Mouse (Mus musculus) cerebellum, adult 11-12 months (tissue): ENCODE measurements around the gene Gprin1.

ENCODE experiments used
- DNase-seq: peaks from one replicate; pipeline ENCODE4 v3.0.0; 2022

Gprin1 gene

DNA sequence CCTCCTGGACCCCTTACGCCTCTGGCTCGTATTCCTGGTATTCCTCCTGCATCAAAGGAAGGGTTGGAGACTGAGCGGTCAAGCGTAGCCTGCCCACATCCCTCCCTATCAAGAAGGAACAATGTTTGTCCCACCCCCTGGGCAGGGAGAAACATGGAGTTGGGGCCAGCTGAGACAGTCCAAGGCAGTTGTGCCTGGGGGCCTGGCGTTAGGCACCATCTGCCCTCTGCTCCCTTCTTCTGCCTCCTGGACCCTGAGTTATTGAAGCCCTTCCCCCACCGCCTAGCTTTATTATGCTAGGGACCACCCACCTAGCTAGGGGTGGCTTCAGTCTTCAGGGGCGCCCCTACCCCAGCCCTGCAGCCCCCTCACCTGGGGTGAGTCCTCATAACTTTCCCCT lies 9.8 kb upstream of the Gprin1 start:
- DNase-seq: peak; percentile 77

DNA sequence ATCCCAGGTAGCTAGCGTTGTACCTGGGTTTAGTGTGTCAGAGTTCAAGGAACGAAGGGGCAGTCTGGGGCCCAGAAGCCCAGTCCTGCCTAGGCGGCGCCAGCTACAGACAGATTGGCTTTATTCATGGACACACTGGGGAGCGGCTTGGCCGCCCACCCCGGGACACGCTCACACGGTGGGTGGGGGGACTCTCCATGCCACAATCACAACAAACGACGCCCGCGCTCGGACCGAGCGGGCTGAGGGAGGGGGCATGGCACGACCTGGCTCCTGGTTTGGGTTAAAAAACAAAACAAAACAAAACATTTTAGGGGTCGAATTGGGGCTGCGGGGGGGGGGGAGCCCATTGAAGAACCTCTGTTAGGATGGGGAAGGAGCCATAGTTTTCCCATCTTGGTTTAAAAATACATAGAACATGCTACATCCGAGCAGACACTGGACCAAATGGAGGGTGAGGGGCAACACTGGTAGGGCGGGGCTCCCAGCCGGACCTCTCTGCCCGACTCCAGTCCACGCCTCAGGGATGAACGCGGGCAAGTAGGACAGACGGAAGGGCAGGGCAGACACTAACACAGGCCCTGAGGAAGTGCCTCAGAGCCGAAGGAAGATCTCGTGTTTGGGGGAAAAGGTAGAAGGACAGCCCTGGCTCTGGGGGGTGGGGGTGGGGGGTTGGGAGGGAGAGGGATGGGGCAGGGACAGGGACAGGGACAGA lies 9.2 kb upstream of the Gprin1 start:
- peak; percentile 75 for DNase-seq

DNA sequence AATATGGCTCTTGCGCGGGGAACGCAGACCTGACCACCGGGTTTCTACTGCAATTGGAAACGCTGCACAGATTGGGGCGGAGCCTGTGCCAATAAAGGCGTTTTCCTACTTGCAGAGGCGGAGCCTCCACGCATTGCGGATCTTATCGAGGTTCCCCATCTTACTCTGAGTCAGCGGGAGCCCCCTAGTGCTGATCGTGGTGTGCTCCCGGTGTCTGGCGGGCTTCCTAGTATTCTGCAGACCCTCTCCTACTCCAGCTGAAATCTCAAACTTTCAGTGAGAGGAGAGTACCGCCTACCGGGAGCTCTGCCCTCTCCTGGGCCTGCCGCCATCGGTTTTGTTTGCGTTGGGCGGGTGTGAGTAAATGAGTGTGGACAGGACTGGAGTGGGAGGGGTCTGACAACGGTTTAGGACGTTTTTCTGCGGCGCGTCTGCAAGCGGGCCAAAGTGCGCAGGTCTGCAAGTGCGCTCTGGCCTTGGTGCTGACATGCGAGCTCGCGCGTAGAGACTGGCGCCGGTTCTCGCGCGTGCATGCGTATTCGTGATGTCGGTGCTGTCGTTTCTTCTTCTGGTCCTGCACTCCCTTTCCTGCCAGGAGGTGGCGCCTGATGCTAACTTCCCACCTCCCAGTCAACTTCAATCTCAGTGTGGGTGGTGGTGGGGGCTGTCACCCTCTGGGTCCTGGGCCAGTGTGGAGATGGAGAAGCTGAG lies 8.5 kb upstream of the Gprin1 start:
- DNase-seq: peak; percentile 97

DNA sequence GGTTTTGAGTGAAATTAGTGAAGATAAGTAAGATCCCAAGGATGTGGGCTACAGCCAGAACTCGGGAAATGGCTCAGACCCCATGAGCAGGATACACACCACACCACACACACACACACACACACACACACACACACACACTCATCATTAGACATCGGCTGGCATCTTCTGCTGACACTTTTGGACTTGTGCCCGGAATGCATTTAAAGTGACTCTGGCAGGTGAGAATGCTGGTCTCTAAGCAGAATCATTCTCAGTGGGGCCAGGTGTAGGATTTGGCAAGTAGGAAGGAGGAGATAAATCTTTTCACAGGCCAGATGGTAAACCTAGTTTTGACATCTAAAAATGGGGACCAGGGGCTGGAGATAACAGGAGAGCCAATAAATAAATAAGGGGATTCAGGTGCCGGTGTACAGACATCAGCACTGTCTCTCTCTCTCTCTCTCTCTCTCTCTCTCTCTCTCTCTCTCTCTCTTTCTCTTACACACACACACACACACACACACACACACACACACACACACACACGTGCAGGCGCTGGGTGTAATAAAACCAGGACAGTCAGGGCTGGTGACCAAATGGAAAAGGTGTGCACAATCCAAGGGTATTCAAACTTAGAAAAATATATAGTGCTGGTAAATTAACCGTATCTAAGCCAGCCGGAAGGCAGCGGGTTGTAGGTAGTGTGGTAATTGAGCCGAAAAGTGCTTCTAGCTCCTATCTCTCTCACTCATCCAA lies 7.6 kb upstream of the Gprin1 start:
- DNase-seq: peak; percentile 86

DNA sequence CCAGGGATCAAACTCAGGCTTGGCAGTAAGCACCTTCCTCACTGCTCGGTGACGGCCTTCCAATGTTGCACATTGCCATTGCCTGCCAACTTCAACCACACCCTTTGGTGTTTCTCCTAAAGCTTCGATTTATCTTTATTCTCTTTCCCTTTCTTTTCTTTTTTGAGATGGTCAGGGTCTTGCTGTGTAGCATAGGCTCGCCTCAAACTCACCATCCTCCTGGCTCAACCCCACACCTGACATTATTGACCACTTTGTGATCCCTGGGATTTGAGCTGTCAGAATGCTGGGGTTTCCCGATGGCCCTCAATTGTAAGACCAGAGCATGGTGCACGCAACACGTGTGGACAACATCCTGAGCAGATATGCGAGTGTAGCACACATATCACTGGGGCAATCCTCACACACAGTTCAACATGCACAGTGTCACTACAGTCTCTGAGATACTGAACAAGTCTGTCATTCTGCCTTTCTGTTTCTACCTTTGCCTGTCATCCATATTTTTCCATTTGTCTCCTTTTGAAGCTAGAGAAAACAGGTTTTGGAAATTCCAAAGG lies 6.6 kb upstream of the Gprin1 start:
- peak; percentile 56 for DNase-seq

DNA sequence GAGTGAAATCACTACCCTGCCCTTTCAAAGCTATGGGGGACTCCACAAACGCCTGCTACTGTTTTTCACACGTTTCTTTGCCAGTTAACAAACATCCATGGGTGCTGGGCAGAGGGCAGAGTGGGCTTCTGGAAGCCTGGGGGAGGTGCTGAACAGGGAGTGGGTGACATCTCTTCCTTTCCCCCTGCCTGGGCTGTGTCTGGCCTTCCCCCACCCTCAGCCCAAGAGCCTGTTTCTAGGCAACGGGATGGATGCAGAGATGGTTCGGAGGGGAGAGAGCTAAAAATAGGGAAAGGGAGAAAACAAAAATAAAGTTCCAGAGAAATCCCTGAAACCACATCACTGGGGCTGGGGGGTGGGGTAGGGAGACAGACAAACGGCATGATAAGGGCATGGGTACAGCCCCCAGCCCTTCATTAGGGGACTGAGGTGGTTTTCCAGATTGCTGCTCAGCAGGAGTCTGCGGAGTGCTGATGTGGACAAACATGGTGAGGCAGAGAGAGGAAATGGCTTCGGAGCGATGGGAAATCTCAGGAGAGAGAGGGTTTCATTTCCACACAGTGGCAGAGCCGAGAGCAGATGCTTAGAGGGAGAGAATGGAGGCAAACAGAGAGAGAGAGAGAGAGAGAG lies 5.6 kb upstream of the Gprin1 start:
- peak; percentile 56 for DNase-seq

DNA sequence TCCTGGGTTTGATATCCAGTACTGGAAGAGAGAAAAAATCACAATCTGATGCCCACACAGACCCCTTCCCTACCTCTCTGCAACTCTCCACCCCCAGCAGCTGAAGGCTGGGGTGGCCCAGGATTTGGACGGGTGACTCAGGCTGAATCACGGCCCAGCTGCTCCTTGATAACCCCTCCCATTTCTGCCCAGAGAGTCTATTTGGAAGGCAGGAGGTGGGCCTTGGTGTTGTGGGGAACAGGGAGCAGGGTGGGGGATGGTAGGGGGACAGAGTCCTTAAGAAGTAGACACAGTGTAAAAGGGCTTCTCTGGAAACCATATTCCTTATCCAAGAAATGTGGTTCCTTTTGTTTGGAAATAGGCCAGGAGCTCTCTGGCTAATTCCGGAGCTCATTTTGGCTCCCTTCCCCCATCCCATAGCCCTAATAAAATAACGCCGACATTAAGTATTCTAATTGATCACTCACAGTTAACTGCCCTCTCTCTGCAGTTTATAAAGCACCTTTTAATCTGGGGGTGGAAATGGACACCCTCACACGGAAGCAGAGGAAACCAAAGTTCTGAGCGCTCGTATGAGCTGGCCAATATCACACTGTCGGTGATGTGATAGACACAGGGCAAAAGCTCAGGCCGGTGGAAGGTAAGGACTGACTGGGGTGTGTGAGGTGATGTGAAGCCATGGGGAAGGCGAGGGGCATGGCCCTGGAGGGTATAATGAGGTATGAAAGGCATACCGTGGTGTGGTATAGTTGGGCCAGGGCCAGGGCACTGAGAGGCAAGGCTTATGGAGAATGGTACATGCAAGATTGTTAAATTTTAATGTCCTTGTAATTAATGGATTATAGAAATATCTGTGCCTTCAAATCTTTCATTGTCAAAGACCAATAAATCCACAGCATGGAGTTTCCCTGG lies 4.8 kb upstream of the Gprin1 start:
- DNase-seq: peak; percentile 64

DNA sequence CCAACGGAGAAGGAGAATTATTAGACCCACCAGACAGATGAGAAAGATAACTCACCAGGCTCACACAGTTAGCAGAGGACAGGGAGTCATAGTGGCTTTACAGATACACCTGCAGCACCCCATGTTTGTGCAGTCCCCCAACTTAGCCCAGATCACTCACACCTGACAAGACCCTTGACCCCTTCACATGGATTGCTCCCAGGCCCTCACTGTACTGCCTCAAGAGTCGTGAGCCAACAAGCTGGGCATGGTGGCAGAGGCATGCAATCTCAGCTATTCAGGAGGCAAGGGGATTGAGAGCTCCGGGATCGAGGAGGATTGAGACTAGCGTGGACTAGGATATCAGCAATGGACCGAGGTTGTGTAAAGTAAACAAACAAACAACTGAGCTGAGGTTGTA lies 4.1 kb upstream of the Gprin1 start:
- peak; percentile 50 for DNase-seq

DNA sequence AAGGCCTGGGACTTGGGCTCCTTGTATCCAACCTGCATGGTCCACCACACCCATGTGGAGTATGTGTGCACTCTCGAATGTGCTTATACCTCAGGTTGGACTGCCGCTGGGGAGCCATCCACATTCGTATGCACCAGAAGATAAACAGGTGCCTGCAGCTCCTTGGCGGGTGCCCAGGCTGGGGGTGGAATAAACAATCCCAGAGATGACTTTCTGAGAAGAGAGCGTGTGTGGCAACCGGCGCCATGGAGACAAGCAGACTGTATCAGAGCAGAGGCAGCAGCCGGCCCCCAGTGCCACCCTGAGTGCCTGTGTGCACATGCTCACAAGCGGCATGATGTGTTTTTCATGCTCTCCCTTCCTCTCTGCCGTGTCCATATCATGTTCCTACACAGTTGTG lies 3.0 kb upstream of the Gprin1 start:
- DNase-seq: peak; percentile 82

DNA sequence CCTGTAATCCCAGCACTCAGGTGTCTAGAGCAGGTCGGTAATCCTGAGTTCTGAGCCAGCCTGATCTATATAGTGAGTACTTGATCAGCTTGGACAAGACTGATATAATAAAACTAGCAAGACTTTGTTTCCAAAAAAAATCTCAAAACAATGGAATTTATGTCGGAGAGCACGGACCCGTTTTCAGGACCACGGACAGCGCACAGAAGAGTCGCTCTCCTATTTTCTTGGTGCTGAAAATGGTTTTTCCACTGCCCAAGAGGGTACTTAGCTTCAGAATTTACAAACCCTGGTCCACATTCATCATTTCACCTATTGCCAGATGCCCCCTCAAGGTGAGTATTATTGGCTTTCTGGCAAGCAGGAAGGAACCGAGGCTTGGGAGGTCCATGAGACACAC lies 1.0 kb upstream of the Gprin1 start:
- peak; percentile 27 for DNase-seq

DNA sequence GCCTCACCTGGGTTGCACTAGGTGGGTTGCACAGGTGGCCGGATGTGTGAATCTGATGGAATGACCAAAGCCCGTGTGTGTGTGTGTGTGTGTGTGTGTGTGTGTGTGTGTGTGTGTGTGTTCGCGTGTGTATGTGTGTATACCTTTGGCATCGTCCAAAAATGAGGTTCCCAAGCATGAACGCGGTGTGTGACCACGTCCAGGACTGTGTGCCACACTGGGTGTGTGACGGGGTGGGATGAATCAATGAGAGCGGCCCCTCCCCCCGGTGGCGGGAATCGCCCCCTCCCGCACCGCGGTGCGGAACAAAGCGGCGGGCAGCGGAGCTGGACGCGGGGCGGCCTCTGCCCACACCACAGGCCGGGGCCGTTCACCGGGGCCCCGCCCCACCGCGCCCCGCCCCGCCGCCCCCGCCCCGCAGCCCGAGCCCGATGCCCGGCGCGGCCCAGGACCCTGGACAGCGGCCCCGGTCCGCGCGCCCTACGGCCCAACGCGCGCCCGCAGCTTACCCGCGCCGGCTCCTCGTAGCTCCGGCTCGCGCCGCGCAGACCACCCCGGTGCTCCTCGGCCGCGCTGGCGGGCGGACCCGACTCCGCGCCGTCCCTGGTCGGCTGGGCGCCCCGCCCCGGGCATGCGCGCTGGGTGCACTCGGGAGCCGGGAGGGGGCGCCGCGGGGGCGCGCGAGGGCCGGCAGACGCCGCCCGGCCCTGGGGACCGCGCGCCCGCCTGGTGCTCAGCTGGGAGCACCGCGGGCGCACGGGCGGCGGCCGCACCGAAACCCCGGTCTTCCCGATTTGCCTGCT lies 412 bp downstream of the Gprin1 start:
- DNase-seq: peak; percentile 84

DNA sequence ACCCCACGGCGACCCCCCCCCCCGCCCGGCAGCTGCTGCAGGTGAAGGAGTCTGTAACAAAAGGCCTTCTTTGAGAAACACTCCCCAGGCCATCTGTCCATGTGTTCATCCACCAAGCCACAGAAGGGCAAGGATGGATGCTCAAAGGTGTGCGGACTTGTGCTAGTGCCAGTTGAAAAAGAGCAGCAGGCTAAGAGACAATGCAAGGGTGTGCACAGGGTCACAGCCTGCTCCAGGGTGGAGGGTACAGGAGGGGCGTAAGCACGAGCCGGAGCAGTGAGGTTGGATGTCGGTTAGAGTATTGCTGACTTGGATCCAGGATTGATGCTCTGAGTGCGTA lies 983 bp downstream of the Gprin1 start:
- peak; percentile 75 for DNase-seq

DNA sequence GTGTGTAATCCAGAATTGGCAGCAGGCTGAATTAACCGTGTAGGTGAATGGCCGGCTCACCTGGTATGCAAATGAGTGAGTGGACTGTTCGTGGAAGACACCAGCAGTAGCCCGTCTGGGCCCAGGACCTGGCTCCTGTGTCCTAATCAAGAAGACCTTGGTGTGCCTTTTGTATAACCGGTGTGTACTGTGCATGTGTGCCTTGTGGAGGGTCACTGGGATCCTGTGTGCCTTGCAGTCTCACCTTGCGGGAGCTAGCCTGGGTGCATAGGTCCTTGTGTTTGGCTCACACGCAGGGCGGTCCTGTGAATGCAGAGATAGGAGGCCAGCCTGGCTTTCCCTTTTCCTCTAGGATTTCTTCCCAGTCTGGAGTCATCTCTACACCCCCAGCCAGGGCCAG lies 1.5 kb downstream of the Gprin1 start:
- DNase-seq: peak; percentile 65

DNA sequence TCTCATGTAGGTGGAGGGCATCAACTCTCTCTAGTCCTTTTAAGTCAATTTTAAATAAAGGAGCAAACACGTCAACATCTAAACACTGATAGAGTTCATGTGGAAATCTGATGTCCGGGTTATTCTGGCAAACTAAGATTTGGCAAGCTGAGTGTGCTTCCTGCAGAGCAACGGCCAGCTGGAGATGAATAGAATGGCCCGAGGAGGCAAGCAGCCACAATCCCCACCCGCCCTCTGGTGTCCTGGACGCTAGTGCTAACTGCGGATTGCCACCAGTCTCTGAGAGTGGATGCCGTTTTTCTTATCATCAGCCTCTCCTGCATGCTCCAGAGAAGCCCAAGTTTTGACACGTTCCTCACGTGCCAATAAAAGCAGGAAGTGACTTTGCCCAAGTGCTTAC lies 2.8 kb downstream of the Gprin1 start:
- DNase-seq: peak; percentile 88

DNA sequence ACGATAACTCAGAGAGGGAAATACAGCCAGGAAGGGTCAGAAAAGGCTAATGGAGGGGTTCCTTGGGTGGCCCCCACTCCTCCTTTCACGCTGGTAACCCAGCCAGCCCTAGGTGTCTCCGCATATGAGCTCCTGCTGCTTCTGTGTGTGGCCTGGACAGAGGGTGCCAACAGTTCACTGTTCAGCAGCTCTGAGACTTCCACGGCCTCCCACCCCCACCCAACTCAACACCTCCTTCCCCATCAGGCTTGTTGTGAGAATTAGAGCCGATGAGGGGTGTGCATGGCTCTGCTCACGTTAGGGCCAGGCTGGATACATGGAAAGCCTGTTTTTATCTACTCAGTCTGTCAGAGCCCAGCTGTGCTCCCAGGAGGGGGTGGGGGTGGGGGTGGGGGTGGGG lies 3.6 kb downstream of the Gprin1 start:
- DNase-seq: peak; percentile 67

DNA sequence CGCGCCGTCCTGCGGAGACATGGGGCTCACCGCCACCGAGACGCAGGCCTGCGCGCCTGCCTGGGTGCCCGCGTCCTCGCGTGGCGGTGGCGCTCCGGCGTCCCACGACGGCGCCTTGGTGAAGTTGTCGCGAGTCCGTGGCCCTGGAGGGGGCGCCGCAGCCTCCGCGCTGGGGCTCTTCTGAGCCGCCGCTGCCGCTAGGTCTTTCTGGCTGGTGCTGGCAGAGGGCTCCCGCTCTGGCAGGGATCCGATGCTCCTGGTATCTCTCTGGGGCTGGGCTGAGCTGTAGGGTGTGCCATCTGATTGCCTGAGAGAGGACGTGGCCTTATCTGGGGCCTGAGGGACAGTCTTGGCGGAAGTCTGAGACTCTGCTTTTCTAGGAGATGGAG lies 11.5 kb downstream of the Gprin1 start:
- DNase-seq: peak; percentile 73

DNA sequence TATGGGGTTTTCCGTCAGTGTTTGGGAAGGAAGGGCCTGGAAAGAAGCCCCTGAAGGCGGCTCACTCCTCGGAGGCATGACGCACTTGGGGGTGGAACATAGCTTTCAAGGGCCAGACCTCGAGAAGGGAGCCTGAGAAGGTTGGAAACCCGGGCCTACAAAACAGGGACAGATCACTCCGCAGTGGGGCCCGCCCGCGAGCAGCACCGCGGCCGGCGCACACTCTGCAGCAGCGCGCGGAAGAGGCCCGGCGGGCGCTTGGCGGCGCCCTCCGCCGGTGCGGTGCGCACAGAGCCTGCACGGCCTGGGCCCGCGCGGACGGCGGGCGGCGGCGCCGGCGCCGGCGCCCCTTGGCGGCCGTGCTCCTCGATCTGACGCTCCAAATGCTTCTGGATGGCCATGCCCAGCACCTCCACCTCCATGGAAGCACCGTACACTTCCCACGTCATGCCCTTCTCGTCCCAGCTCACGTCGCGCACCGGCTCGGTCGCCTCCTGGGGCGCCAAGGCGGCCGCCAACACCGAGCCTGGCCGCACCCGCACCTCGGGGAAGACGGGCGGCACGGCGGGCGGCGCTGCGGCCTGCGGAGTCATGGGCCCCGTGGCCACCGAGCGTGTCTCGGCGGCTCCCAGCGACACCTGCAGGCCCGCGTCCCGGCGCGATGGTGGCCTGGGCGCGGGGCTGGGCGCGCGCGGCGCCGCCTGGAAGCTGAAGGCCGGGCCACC lies 12.0 kb downstream of the Gprin1 start:
- peak; percentile 63 for DNase-seq

DNA sequence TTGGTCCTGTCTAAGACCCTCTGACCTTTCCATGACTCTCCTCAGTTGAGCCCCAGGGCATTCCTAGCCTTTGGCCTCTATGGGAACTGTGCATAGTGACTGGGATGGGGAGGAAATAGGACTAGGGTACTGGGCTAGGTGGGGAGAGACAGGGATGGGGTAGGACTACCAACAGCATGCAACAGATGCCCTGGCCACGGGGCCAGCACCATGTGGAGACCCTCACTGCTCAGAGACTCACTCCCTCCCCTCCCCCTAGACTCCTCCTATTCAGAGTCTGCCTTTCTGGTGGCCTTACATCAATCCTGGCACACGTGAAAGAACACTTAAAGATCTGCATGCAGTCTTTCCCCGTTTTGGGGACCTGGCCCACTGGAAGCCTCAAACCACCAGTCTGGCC lies 12.7 kb downstream of the Gprin1 start:
- DNase-seq: peak; percentile 45

DNA sequence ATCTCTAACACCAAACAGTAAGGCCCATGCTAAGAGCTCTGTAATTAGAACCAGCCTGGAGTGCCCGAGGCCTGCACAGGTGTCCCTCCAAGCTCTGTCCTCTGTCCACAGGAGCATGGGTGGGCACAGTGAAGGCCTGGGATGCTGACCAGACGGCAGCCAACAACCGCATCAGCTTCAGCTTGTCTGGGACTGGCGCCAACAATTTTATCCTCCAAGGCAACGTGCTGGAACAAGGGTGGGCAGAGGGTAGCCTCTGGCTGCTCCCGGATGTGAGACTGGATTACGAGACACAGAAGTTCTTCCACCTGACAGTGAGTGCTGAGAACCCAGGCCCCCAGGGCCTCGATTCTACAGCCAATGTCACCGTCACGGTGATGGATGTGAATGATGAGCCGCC lies 23.5 kb downstream of the Gprin1 start:
- no peak for DNase-seq

DNA sequence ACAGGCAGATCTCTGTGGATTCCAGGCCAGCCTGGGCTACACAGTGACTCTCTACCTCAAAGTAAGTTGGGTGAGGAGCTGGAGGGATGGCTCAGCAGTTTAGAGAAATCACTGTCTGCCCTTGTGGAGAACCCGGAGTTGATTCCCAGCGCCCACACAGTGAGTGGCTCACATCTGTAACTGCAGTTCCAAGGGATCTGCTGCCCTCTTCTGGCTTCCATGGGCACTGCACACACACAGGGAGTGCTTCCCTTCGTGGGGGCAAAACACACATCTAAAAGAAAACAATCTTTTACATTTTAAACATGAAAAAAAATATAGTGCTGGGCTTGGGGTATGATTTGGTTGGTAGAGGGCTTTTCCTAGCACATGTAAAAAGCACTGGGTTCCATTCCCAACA lies 26.5 kb downstream of the Gprin1 start:
- no peak for DNase-seq

DNA sequence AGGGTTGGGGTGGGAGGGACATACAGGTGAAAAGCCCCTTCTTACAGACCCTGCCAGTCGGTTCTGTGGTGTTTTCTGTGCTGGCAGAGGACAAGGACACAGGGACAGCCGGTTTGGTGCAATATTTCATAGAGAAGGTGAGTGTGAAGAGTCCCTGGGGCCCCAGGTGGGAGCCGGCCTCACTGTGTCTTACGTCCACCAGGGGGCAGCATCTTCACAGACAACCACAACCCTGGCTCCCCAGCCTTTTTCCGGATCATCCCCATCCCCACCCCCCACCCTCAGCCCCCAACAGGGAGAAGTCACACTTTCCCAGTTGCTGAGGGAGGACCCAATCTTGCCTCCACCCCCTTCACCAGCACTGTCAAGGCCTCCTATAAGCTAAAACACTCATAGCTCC lies 32.8 kb downstream of the Gprin1 start:
- peak; percentile 61 for DNase-seq
